Mouse (Mus musculus): ENCODE measurements around the gene Tbc1d8.

DNA sequence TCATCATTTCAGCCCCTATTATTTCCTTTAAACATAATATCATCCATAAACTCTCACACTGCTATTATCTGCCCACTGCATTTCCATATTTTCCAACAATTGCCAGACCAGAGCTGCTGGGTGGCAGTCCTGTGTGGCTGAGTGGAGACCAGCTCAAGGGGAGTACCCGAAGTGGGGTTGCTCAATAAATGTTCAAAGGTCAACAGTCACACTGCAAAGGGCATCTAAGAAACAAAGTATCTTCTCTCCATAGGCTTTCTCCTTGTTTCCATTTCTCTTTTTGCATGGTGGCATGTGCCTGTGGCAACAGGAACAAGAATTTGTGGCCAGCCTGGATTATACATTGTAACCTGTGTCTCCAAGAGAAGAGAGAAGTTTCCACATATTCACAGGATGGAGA, 2.2 kb downstream of the Tbc1d8 start:
- no peak for TF ChIP-seq CTCF (IDR thresholded peaks at IDR 0.05; ENCODE audit: low read depth, low read length)
- no peak for TF ChIP-seq POLR2A (IDR thresholded peaks at IDR 0.05; ENCODE audit: extremely low read depth, insufficient read depth, low read length)

All from liver, adult 2 months (tissue).